Mouse (Mus musculus) ES-E14 (cell line): ENCODE data around the gene Cc2d1b. TPM values are rescaled to one million over a fixed set of nuclear protein-coding genes. Genes with fewer than 3 reads are reported as not detected.
A peak's percentile ranks its signal among the peaks of the same experiment; 100 is the strongest.

ENCODE experiments used
- DNase-seq: peaks from one replicate; pipeline ENCODE4 v3.0.0-alpha.2; 2013; ENCODE audit warnings: low read depth, low spot score
- H3K27ac ChIP-seq: 2 replicates; pipeline ENCODE4 v1.5.1; 2012; ENCODE audit warnings: low read depth, mild to moderate bottlenecking, low read length, moderate library complexity, mixed read lengths; ENCODE audit not compliant: poor library complexity, insufficient read depth, severe bottlenecking
- H3K36me3 ChIP-seq: 2 replicates; pipeline ENCODE4 v1.6.1; 2012; ENCODE audit warnings: mild to moderate bottlenecking, low read length, moderate library complexity, mixed read lengths; ENCODE audit not compliant: control insufficient read depth, poor library complexity, insufficient read depth, severe bottlenecking
- H3K4me1 ChIP-seq, 2 experiments: fragments of 150-350 bp in 1 of 2; sonication (generic) in 1 of 2; 2 replicates each; pipeline ENCODE4 v1.6.1; 2012; ENCODE audit warnings: low read length in 2 of 2, mild to moderate bottlenecking in 1 of 2, mixed read lengths in 1 of 2; ENCODE audit not compliant: control insufficient read depth in 2 of 2, insufficient read depth in 2 of 2, poor library complexity in 1 of 2
- H3K4me3 ChIP-seq, 2 experiments: fragments of 150-350 bp in 1 of 2; sonication (generic) in 1 of 2; 2 replicates each; pipeline ENCODE4 v1.5.1; 2012; ENCODE audit warnings: low read length in 2 of 2, low read depth in 1 of 2, mild to moderate bottlenecking in 1 of 2, mixed read lengths in 1 of 2; ENCODE audit not compliant: insufficient read depth in 1 of 2, poor library complexity in 1 of 2, severe bottlenecking in 1 of 2
- H3K9ac ChIP-seq: 2 replicates; pipeline ENCODE4 v1.6.1; 2012; ENCODE audit warnings: low read depth, mild to moderate bottlenecking, low read length, mixed read lengths; ENCODE audit not compliant: poor library complexity, insufficient read depth, severe bottlenecking
- H3K9me3 ChIP-seq: fragments of 150-350 bp; sonication (generic); 2 replicates; pipeline ENCODE4 v1.6.1; 2012; ENCODE audit warnings: low read depth, mild to moderate bottlenecking, low read length; ENCODE audit not compliant: control insufficient read depth, insufficient read depth
- CHD2 ChIP-seq: IDR thresholded peaks from 2 replicates; pipeline ENCODE4 v1.6.1; 2014; ENCODE audit warnings: mild to moderate bottlenecking, low read depth, low read length, inconsistent platforms
- HCFC1 ChIP-seq: IDR thresholded peaks from 2 replicates; pipeline ENCODE4 v1.6.1; 2012; ENCODE audit warnings: low read length, inconsistent platforms, borderline replicate concordance; ENCODE audit not compliant: insufficient read depth
- MAFK ChIP-seq: IDR thresholded peaks from 2 replicates; pipeline ENCODE4 v1.6.1; 2014; ENCODE audit warnings: mild to moderate bottlenecking, low read depth, low read length, inconsistent platforms; ENCODE audit not compliant: insufficient read depth
- ZC3H11A ChIP-seq: IDR thresholded peaks from 2 replicates; pipeline ENCODE4 v1.6.1; 2012; ENCODE audit warnings: low read depth, mild to moderate bottlenecking, inconsistent platforms, low read length, borderline replicate concordance
- ZNF384 ChIP-seq: IDR thresholded peaks from 2 replicates; pipeline ENCODE4 v1.6.1; 2012; ENCODE audit warnings: low read depth, low read length, inconsistent platforms
- in situ Hi-C, 2 experiments: fragments of 600-800 bp; cut with MboI; formaldehyde crosslinking; loops; one replicate each; pipeline ENCODE4 v1.15.1; 2025; ENCODE audit warnings: low sequenced_read_pairs in 2 of 2, inconsistent platforms in 1 of 2; ENCODE audit not compliant: unreplicated experiment in 2 of 2
- total RNA-seq: library from RNA; depleted of rRNA; stranded (reverse); fragments of 300-350 nt; gene quantifications from 2 replicates; pipeline ENCODE4 v1.2.3, GENCODE M21; 2012; rRNA removed

Cc2d1b gene
- 77.1 and 112 TPM in 2 replicates for total RNA-seq

GRCm38 (mm10) chr4:108619587-108620341 lies at the start of gene Cc2d1b:
Gene Cc2d1b, plus strand, starts transcription at chr4:108619940.
- peak; percentile 91 for DNase-seq
- Histone ChIP-seq H3K27ac (peak within 1 kb of the TSS; percentile 76), H3K4me3 (peak within 1 kb of the TSS; percentile 91 to 93), H3K36me3 (peaks cover 15% of the 10 kb centered on the region), H3K4me1 (peaks cover 0 to 7% of the 10 kb centered on the region in 2 experiments; a peak in 2 of 4 replicates), H3K9me3 (no peaks in the 10 kb centered on the region), H3K9ac (peak within 1 kb of the TSS; percentile 97)
- in situ Hi-C loops, result no loop called here
- TF ChIP-seq ZNF384 (no peak), MAFK (no peak), CHD2 (peak; percentile 77), HCFC1 (peak; percentile 66), ZC3H11A (no peak)

- H3K9me3 ChIP-seq, result no peaks in the 10 kb centered on the region
- no peak overlapping the region for H3K9ac ChIP-seq
- in situ Hi-C loops, result no loop called here
- H3K4me1 ChIP-seq, result peaks cover 0 to 2% of the 10 kb centered on the region in 2 experiments; a peak in 1 of 4 replicates
- H3K36me3 ChIP-seq, result peaks cover 16% of the 10 kb centered on the region
- no peak overlapping the region for H3K4me3 ChIP-seq
- no peak for TF ChIP-seq CHD2
- no peak for TF ChIP-seq ZC3H11A
- no peak for TF ChIP-seq HCFC1
- TF ChIP-seq MAFK, result no peak
- TF ChIP-seq ZNF384, result no peak
- no peak for DNase-seq
- no peak overlapping the region for H3K27ac ChIP-seq
These were observed 47.1 kb upstream of the Cc2d1b start for GRCm38 (mm10) chr4:108572644-108573043.

- H3K9ac ChIP-seq, result peak within 1 kb of the TSS; percentile 96
- H3K27ac ChIP-seq, result peak within 1 kb of the TSS; percentile 80
- H3K36me3 ChIP-seq, result peaks cover 7% of the 10 kb centered on the region
- peaks cover 2% of the 10 kb centered on the region in 2 experiments; a peak in 1 of 4 replicates for H3K4me1 ChIP-seq
- TF ChIP-seq CHD2 (peak; percentile 15; the same call in 1 of the 2 replicates), ZNF384 (peak; percentile 82), HCFC1 (peak; percentile 14; the same call in 1 of the 2 replicates), ZC3H11A (no peak), MAFK (no peak)
- DNase-seq, result peak; percentile 98
- H3K9me3 ChIP-seq, result no peaks in the 10 kb centered on the region
- in situ Hi-C loops, result no loop called here
- H3K4me3 ChIP-seq, result peak within 1 kb of the TSS; percentile 85 to 94
These were observed 40.6 kb upstream of the Cc2d1b start, which contains the start of the genes Prpf38a and Orc1 for GRCm38 (mm10) chr4:108578840-108579742. Gene Prpf38a, minus strand, starts transcription at chr4:108579336. Gene Orc1, plus strand, starts transcription at chr4:108579423.

GRCm38 (mm10) chr4:108579743-108580411 lies 39.9 kb upstream of the Cc2d1b start:
- Histone ChIP-seq H3K36me3 (peaks cover 7% of the 10 kb centered on the region), H3K4me3 (peak overlapping the region; percentile 85 to 94), H3K27ac (peak overlapping the region; percentile 73), H3K4me1 (peaks cover 2% of the 10 kb centered on the region in 2 experiments; a peak in 1 of 4 replicates), H3K9ac (peak overlapping the region; percentile 89), H3K9me3 (no peaks in the 10 kb centered on the region)
- in situ Hi-C loops, result no loop called here
- TF ChIP-seq CHD2, result no peak
- no peak for TF ChIP-seq MAFK
- TF ChIP-seq ZNF384, result 0 out of 2 replicates have a peak, but pooled peaks have one; percentile 30
- DNase-seq, result no peak
